Mouse (Mus musculus) limb, embryonic 10.5 days (tissue): ENCODE results near the gene Srcap. TPM values are rescaled to one million over a fixed set of nuclear protein-coding genes. Genes with fewer than 3 reads are reported as not detected.
"Not testable (repeated sequence)": the region's sequence is repeated elsewhere in the genome, so short reads cannot be mapped to it uniquely, and the experiment has no call there.

Source experiments
- DNase-seq: peaks from one replicate; pipeline ENCODE4 v3.0.0-alpha.2; 2017; ENCODE audit warnings: low spot score
- H3K27ac ChIP-seq: fragments of 300-500 bp; sonication (generic); 2 replicates; pipeline ENCODE4 v1.5.1; 2016; ENCODE audit warnings: mild to moderate bottlenecking
- H3K27me3 ChIP-seq: fragments of 300-500 bp; sonication (generic); 2 replicates; pipeline ENCODE4 v1.6.1; 2016; ENCODE audit warnings: low read depth, mild to moderate bottlenecking; ENCODE audit not compliant: poor library complexity, severe bottlenecking
- H3K36me3 ChIP-seq: fragments of 300-500 bp; sonication (generic); 2 replicates; pipeline ENCODE4 v1.6.1; 2016; ENCODE audit warnings: mild to moderate bottlenecking, moderate library complexity
- H3K4me1 ChIP-seq: fragments of 300-500 bp; sonication (generic); 2 replicates; pipeline ENCODE4 v1.6.1; 2016
- H3K4me3 ChIP-seq: fragments of 300-500 bp; sonication (generic); 2 replicates; pipeline ENCODE4 v1.5.1; 2016; ENCODE audit warnings: mild to moderate bottlenecking, moderate library complexity
- H3K9me3 ChIP-seq: fragments of 300-500 bp; sonication (generic); replicated peaks from 2 replicates; pipeline ENCODE4 v1.6.1; 2016; ENCODE audit warnings: mild to moderate bottlenecking
- WGBS: fragments of 180-500 bp; shearing (Covaris S2); methylation state at CpG from one replicate; pipeline ENCODE4 v1.1.7; 2016; 5-methylcytosine and 5-hydroxymethylcytosine counted together
- polyA plus RNA-seq: library from polyadenylated mRNA; unstranded; fragments of >200 nt; fragmentation: Nextera tagmentation; extraction: Ambion mirVana; gene quantifications from 2 replicates; pipeline ENCODE4 v1.2.1, GENCODE M21; 2016

Gene Srcap
- polyA plus RNA-seq, 1 experiment from 2014 or later = 80.4 TPM

DNA sequence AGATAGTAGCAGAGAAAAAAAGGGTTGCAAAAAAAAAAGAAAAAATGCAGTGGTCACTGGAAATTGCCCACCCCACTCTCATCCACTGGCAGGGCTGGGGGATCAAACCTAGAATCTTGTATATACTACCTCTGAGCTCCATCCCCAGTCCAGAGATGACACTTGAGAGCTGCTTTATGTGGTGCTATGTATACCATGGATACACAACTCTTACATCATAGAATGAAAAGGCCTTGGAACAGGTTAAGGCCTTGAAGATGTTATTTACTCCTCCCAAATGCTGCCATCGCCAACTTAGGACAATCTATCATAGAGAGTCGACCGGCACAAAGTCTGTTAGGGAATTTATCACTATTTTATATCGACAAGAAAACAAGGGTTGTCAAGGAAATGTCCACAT is 34.9 kb upstream of the Srcap start:
- 77% methylated on average over 4 of the region's 4 CpGs for WGBS
- peaks cover 37% of the 10 kb centered on the region for H3K4me1 ChIP-seq
- peaks cover 63% of the 10 kb centered on the region for H3K36me3 ChIP-seq
- DNase-seq = no peak
- no peak overlapping the region for H3K27ac ChIP-seq
- H3K4me3 ChIP-seq = peak overlapping the region; percentile 95
- H3K27me3 ChIP-seq = no peaks in the 10 kb centered on the region
- H3K9me3 ChIP-seq = no peaks in the 10 kb centered on the region

DNA sequence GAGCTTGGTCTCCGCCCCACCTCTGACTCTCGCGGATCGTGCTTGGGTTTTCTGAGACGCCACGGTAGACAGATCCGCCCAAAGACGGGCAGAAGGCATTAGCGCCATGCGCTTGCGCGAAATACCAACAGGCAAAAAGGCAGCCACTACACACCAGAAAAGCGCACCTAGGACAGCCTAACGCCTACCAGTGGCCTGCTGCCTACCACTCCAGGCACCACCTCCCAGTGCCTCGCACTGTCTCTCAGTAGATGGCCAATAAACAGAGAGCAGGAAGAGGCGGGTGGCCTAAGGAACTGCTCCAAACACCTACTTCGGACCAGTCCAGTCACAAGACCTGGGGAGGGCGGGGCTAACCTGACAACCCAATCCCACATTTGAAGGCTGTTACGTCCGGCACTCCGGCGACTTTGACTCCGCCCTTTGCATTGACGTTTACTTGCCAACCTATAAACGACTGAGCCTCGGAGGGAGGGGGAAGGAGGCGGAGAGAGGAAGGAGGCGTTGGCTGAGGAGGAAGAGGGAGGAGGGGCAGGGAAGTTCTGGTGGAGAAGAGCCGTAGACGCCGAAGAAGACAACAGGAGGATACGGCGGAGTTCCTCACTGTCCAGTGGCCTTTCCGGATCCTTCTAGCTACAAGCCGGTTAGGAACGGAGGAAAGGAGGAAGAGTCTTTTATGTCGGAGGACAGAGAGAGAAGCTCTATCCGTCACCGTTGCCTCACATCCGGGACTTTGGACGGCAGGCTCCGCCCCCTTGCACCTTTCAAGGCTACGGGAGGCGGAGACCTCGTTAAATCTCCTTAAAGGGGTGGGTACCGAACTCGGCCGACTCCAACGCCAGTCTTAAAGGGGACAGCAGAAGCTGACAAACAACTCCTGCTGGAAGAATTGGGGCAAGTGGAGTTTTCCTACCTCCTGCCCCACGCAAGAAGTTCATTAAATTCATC is 33.8 kb upstream of the Srcap start:
- no peaks in the 10 kb centered on the region for H3K9me3 ChIP-seq
- H3K27ac ChIP-seq = peak overlapping the region; percentile 92
- H3K4me3 ChIP-seq = peak overlapping the region; percentile 95
- H3K36me3 ChIP-seq = peaks cover 73% of the 10 kb centered on the region
- no peaks in the 10 kb centered on the region for H3K27me3 ChIP-seq
- peaks cover 28% of the 10 kb centered on the region for H3K4me1 ChIP-seq
- under 1% methylated on average over 50 of the region's 50 CpGs for WGBS
- DNase-seq = peak; percentile 97

DNA sequence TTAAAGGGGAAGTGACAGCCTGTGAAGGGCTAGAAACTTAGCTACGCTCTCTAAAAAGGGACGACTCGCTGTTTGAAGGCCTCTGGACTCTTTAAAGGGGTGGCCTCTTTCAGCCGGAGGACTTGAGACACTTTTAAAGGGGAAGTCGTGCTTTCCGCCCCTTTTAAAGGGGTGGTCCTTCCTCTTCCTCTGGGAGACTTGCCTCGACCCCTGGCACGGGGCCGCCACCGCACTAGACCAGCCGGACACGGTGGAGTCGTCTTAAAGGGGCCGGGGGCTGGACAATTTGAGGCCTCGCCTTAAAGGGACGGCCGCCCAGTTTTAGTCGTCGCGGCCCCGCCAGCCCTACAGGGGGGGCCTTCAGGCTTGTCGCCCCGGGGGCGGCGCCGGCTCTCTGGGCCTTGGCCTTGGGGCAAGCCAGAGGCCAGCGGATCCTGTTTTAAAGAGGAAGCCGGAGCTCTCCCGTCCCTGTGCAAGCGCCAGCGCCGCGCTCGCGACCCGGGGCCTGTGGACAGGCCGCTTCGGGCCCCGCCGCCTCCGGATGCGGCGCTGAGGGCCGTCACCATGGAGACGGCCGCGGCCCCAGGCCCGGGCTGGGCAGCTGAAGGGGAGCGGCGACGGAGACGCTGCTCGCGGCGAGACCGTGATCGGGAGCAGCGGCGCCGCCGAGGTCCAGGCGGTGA is 33.0 kb upstream of the Srcap start, which contains the start of gene Fbrs:
Gene Fbrs, plus strand, starts transcription at position 565 of the 683 bp plus-strand sequence.
- peaks cover 73% of the 10 kb centered on the region for H3K36me3 ChIP-seq
- peak; percentile 91 for DNase-seq
- WGBS = under 1% methylated on average over 62 of the region's 62 CpGs

DNA sequence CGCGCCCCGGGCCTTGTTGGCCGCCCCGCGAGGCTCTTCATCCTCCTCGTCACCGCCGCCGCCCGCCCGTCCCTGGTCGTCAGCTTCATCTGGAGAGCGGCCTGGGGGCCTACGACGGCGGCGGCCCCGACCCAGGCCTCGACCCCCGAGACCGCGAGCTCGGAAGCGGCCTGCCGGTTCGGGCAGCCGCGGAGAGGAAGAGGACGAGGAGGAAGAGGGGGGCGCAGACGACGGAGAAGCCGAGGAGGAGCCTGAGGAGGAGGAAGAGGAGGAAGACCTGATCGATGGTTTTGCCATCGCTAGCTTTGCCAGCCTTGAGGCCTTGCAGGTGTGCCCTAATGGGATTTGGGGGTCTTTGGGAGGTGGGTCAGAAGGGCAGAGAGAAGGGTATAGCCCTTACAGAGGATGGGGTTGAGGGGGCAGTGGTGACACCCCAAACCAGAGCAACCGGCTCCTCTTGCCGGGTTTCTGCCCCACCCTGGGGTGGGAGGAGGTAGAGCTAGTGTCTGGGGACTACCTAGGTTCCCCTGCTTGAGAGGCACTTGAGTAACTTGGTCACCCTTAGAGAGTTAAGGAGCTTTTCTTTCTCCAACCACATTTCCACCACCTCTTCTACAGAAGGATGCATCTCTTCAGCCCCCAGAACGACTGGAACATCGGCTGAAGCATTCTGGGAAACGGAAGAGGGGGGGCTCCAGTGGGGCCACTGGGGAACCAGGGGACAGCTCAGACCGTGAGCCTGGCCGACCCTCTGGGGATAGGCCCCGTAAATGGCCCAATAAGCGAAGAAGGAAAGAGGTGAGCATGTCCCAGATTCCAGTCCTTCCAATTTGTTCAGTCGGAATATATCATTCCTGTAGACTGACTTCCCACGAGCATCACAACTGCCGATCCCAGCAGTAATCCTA is 32.2 kb upstream of the Srcap start:
- no peak for DNase-seq

More for the DNA sequence above, 33.0 kb upstream of the Srcap start, which contains the start of gene Fbrs:
- H3K9me3 ChIP-seq = no peaks in the 10 kb centered on the region
- peaks cover 28% of the 10 kb centered on the region for H3K4me1 ChIP-seq
- H3K27ac ChIP-seq = peak within 1 kb of the TSS; percentile 92
- peak within 1 kb of the TSS; percentile 95 for H3K4me3 ChIP-seq
- H3K27me3 ChIP-seq = no peaks in the 10 kb centered on the region

DNA sequence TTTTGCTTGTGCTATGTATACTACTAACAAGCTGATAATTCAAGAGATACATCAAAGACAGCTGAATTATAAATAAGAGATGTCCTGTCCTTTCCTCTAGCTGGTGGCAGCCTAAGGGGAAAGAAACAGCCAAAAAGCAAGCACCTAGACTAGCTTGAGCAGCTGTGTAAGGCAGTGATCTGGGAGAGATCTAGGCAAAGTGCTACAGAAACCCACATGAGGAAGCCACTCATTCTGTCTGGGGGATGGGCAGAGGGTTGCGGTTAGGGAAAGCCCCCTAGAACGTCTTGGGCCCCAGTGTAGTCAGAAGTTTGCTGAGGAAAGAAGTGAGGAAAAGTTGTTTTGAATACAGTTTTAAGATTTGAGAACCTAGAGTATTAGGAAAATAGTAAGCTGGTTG is 31.5 kb upstream of the Srcap start:
- Histone ChIP-seq H3K27ac (peak overlapping the region; percentile 92; the same call in 1 of the 2 replicates), H3K36me3 (peaks cover 73% of the 10 kb centered on the region)
- 81% methylated on average over 2 of the region's 2 CpGs for WGBS

More for the DNA sequence above, 32.2 kb upstream of the Srcap start:
- Histone ChIP-seq H3K27me3 (no peaks in the 10 kb centered on the region), H3K4me3 (peak overlapping the region; percentile 95), H3K9me3 (no peaks in the 10 kb centered on the region), H3K27ac (peak overlapping the region; percentile 92), H3K4me1 (peaks cover 29% of the 10 kb centered on the region), H3K36me3 (peaks cover 73% of the 10 kb centered on the region)
- 6% methylated on average over 48 of the region's 48 CpGs for WGBS

DNA sequence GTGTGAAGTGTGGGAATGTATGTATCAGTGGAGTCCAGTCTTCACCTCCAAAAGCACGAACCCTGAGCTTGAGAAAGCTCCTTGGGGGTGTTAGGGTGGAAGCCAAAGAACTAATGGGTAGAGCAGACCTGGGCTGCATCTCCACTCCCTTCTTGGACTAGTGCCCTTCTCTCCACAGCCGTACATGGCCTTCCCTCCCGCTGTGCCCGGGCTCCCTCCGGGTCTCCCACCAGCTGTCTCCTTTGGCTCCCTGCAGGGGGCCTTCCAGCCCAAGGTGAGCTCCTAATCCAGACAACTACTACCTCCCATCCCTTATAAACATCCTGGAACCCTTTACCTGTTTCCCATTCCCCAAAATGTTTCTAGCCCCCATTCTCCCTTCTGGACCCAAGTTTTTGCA is 26.4 kb upstream of the Srcap start:
- WGBS = 88% methylated on average over 5 of the region's 5 CpGs
- DNase-seq = no peak
- Histone ChIP-seq H3K4me3 (no peak overlapping the region), H3K27ac (no peak overlapping the region), H3K4me1 (peaks cover 9% of the 10 kb centered on the region), H3K9me3 (no peaks in the 10 kb centered on the region), H3K27me3 (no peaks in the 10 kb centered on the region), H3K36me3 (peaks cover 98% of the 10 kb centered on the region)

More for the DNA sequence above, 31.5 kb upstream of the Srcap start:
- Histone ChIP-seq H3K27me3 (no peaks in the 10 kb centered on the region), H3K4me1 (peaks cover 31% of the 10 kb centered on the region), H3K4me3 (peak overlapping the region; percentile 95), H3K9me3 (no peaks in the 10 kb centered on the region)
- DNase-seq = no peak

DNA sequence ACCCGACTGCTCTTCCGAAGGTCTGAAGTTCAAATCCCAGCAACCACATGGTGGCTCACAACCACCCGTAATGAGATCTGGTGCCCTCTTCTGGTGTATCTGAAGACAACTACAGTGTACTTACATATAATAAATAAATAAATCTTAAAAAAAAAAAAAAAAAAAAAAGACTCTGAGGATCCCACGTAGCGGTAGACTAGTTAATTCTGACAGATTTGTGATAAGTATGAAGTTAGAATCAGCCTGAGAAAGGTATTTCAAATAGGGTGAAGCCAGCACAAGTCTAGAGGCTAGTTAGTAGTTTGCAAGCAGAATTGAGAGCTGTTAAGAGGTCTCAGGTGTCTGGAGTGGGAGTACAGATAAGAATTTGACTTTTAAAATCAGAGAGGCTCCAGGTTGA is 23.4 kb upstream of the Srcap start:
- WGBS = 95% methylated on average over 5 of the region's 5 CpGs
- not testable (repeated sequence) for H3K4me1 ChIP-seq

DNA sequence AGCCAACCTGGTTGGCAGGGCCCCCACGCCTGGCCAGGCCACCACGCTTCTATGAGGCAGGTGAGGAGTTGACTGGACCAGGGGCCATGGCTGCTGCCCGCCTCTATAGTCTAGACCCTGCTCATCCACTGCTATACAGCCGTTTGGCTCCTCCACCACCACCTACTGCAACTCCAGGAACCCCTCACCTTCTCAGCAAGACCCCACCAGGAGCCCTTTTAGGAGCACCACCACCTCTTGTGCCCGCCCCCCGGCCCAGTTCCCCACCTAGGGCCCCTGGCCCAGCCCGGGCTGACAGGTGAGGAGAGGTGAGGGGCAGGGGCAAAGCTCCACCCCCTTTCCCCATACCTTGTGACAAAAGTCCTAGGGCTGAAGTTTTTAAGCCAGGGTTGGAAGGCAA is 21.8 kb upstream of the Srcap start:
- WGBS = 95% methylated on average over 7 of the region's 7 CpGs
- no peak for DNase-seq
- Histone ChIP-seq H3K4me1 (no peaks in the 10 kb centered on the region), H3K9me3 (no peaks in the 10 kb centered on the region), H3K27ac (peak overlapping the region; percentile 30; the same call in 1 of the 2 replicates), H3K27me3 (no peaks in the 10 kb centered on the region), H3K4me3 (no peak overlapping the region), H3K36me3 (peaks cover 77% of the 10 kb centered on the region)

More for the DNA sequence above, 23.4 kb upstream of the Srcap start:
- H3K9me3 ChIP-seq, H3K4me3 ChIP-seq, DNase-seq, H3K27ac ChIP-seq, H3K27me3 ChIP-seq: not testable (repeated sequence)
- peaks cover 93% of the 10 kb centered on the region for H3K36me3 ChIP-seq

DNA sequence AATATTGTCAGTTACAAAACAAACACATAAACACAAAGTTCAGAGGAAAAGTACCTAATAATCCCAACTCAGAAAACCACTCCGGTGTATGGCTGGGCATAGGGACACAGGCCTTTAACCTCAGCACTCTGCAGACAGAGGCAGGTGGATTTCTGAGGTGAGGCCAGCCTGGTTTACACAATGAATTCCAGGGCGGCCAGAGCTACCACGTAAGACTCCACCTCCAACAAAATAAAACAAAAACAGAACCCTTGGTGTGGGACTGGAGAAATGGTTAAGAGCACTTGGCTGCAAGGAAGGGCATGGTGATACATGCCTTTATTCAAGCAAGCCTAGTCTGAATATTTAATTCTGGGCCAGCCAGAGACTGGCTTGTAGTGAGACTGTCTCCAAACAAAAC is 19.9 kb upstream of the Srcap start:
- Histone ChIP-seq H3K27ac (no peak overlapping the region), H3K36me3 (peaks cover 58% of the 10 kb centered on the region), H3K27me3 (no peaks in the 10 kb centered on the region), H3K4me1 (no peaks in the 10 kb centered on the region), H3K4me3 (no peak overlapping the region), H3K9me3 (no peaks in the 10 kb centered on the region)
- no peak for DNase-seq
- WGBS = 92% methylated on average over 3 of the region's 3 CpGs

DNA sequence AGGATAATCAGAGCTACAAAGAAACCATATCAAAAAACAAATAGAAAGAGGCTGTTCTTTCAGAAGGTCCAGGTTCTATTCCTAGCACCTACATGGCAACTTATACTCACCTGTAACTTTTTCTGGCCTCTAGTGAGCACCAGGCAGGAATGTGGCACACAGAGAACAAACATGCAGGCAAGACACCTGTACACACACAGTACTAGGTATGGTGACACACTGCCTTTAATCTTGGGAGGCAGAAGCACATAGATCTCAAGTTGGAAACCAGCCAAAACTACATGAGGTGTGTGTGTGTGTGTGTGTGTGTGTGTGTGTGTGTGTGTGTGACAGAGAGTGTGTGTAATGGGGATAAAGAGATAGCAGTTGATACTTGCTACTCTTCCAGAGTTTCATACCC is 17.1 kb upstream of the Srcap start:
- H3K9me3 ChIP-seq = no peaks in the 10 kb centered on the region
- peaks cover 32% of the 10 kb centered on the region for H3K36me3 ChIP-seq
- no peaks in the 10 kb centered on the region for H3K4me1 ChIP-seq
- H3K4me3 ChIP-seq = no peak overlapping the region
- no peaks in the 10 kb centered on the region for H3K27me3 ChIP-seq
- DNase-seq = no peak
- H3K27ac ChIP-seq = no peak overlapping the region

DNA sequence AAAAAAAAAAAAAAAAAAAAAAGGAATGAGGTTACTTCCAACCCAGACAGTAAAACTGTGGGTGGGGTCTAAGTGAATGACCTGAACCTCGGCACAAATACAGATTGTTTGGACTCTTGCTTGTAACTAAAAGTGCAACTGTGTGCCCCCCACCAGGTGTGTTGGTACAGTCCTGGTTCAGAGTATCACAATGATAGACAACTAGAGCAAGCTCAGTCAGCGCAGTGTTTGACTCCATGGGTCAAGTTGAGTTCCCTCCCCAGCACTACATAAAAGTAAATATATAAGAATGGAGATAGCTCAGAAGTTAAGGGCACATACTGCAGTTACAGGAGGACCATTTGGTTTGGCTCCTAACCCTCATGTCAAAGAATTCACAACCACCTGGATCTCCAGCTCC is 14.4 kb upstream of the Srcap start:
- Histone ChIP-seq H3K27me3 (no peaks in the 10 kb centered on the region), H3K36me3 (peaks cover 5% of the 10 kb centered on the region), H3K9me3 (no peaks in the 10 kb centered on the region), H3K4me1 (no peaks in the 10 kb centered on the region), H3K27ac (no peak overlapping the region), H3K4me3 (no peak overlapping the region)
- DNase-seq = no peak
- 92% methylated on average over 2 of the region's 2 CpGs for WGBS

DNA sequence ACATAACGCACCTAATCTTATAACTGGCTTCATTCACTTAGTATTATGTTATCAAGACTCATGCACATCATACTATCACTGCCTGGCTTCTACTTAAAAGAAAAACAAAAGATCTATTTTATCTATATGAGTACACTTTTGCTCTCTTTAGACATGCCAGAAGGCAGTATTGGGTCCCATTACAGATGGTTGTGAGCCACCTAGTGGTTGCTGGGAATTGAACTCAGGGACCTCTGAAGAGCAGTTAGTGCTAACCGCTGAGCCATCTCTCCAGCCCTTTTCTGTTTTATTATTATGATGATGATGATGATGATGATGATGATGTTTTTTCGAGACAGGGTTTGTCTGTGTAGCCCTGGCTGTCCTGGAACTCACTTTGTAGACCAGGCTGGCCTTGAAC is 13.4 kb upstream of the Srcap start:
- H3K4me3 ChIP-seq = no peak overlapping the region
- no peak for DNase-seq
- no peaks in the 10 kb centered on the region for H3K36me3 ChIP-seq
- H3K9me3 ChIP-seq = no peaks in the 10 kb centered on the region
- H3K27me3 ChIP-seq = no peaks in the 10 kb centered on the region
- WGBS = 41% methylated on average over 3 of the region's 3 CpGs
- H3K4me1 ChIP-seq = no peaks in the 10 kb centered on the region
- no peak overlapping the region for H3K27ac ChIP-seq
